Mouse (Mus musculus) hindbrain, embryonic 16.5 days (tissue): ENCODE results near the gene Kcnj1. TPM values are rescaled to one million over a fixed set of nuclear protein-coding genes. Genes with fewer than 3 reads are reported as not detected.

Experiments used
- ATAC-seq: fragments of 200-750 bp; cut with Nextera tagmentation; 2 replicates; pipeline ENCODE4 v1.8.0; 2017; ENCODE audit warnings: moderate TSS enrichment, moderate library complexity
- H3K27ac ChIP-seq: fragments of 300-500 bp; sonication (generic); 2 replicates; pipeline ENCODE4 v1.5.1; 2014; ENCODE audit warnings: low read depth, mild to moderate bottlenecking, control low read depth, low read length, moderate library complexity
- H3K27me3 ChIP-seq: fragments of 300-500 bp; sonication (generic); replicated peaks from 2 replicates; pipeline ENCODE4 v1.6.1; 2014; ENCODE audit warnings: low read length; ENCODE audit not compliant: control insufficient read depth, insufficient read depth
- H3K36me3 ChIP-seq: fragments of 300-500 bp; sonication (generic); 2 replicates; pipeline ENCODE4 v1.6.1; 2014; ENCODE audit warnings: mild to moderate bottlenecking, low read length, moderate library complexity, mixed read lengths; ENCODE audit not compliant: control insufficient read depth, insufficient read depth
- H3K4me1 ChIP-seq: fragments of 300-500 bp; sonication (generic); 2 replicates; pipeline ENCODE4 v1.6.1; 2014; ENCODE audit warnings: low read depth, low read length; ENCODE audit not compliant: control insufficient read depth, insufficient read depth
- H3K4me2 ChIP-seq: fragments of 300-500 bp; sonication (generic); 2 replicates; pipeline ENCODE4 v1.6.1; 2014; ENCODE audit warnings: mild to moderate bottlenecking, low read length, control low read depth, moderate library complexity
- H3K4me3 ChIP-seq: fragments of 300-500 bp; sonication (generic); 2 replicates; pipeline ENCODE4 v1.5.1; 2014; ENCODE audit warnings: mild to moderate bottlenecking, low read length, control low read depth, moderate library complexity
- H3K9ac ChIP-seq: fragments of 300-500 bp; sonication (generic); 2 replicates; pipeline ENCODE4 v1.6.1; 2014; ENCODE audit warnings: low read depth, mild to moderate bottlenecking, control low read depth, low read length, moderate library complexity
- H3K9me3 ChIP-seq: fragments of 300-500 bp; sonication (generic); 2 replicates; pipeline ENCODE4 v1.6.1; 2014; ENCODE audit warnings: mild to moderate bottlenecking, low read length, moderate library complexity; ENCODE audit not compliant: control insufficient read depth
- WGBS: fragments of 180-500 bp; shearing (Covaris S2); extraction: QIAGEN DNeasy Blood & Tissue Kit; methylation state at CpG from one replicate; pipeline ENCODE4 v1.1.7; 2014; 5-methylcytosine and 5-hydroxymethylcytosine counted together
- polyA plus RNA-seq: library from polyadenylated mRNA; unstranded; fragments of >200 nt; fragmentation: Nextera tagmentation; extraction: Ambion mirVana; gene quantifications from 2 replicates; pipeline ENCODE4 v1.2.1, GENCODE M21; 2015

Kcnj1 gene
- polyA plus RNA-seq, 1 experiment from 2014 or later, result not detected

- no peak for ATAC-seq
- H3K4me1 ChIP-seq, result peaks cover 16% of the 10 kb centered on the region
These were observed 24.2 kb upstream of the Kcnj1 start for GRCm38 (mm10) chr9:32348096-32348495.

DNA sequence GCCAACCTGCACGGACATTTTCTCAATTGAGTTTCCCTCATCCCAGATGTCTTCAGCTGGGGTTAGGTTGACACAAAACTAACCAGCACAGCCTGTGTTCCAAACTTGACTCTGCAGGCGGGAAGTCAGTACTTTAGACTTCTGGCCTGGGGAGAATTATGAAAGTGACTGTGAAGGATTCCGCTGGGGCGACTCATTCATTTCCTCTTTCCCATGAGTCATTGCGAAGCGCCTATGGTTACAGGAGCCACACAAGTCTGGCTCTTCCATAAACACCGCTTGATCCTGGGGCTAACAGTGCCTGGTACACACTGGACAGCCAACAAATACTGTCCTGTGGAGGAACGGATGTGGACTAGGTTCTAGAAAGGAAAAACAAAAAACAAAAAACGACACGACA, 22.9 kb upstream of the Kcnj1 start:
- 92% methylated on average over 10 of the region's 10 CpGs for WGBS
- H3K36me3 ChIP-seq, result no peaks in the 10 kb centered on the region
- no peak for ATAC-seq

More at GRCm38 (mm10) chr9:32348096-32348495, 24.2 kb upstream of the Kcnj1 start:
- Histone ChIP-seq H3K27me3 (peaks cover 17% of the 10 kb centered on the region), H3K27ac (no peak overlapping the region), H3K4me3 (no peak overlapping the region), H3K4me2 (no peak overlapping the region), H3K9me3 (no peaks in the 10 kb centered on the region), H3K36me3 (no peaks in the 10 kb centered on the region), H3K9ac (no peak overlapping the region)
- 70% methylated on average over 8 of the region's 8 CpGs for WGBS

GRCm38 (mm10) chr9:32350332-32350731, 22.0 kb upstream of the Kcnj1 start:
- Histone ChIP-seq H3K27ac (no peak overlapping the region), H3K36me3 (no peaks in the 10 kb centered on the region), H3K4me2 (no peak overlapping the region), H3K27me3 (peaks cover 12% of the 10 kb centered on the region), H3K9me3 (no peaks in the 10 kb centered on the region), H3K9ac (no peak overlapping the region), H3K4me3 (no peak overlapping the region), H3K4me1 (peaks cover 4% of the 10 kb centered on the region; the same call in 1 of the 2 replicates)
- WGBS, result 5% methylated on average over 6 of the region's 6 CpGs
- ATAC-seq, result no peak

More for the DNA sequence above, 22.9 kb upstream of the Kcnj1 start:
- Histone ChIP-seq H3K9ac (no peak overlapping the region), H3K27me3 (peaks cover 12% of the 10 kb centered on the region), H3K4me2 (no peak overlapping the region), H3K27ac (no peak overlapping the region), H3K9me3 (no peaks in the 10 kb centered on the region), H3K4me1 (peaks cover 5% of the 10 kb centered on the region; the same call in 1 of the 2 replicates), H3K4me3 (no peak overlapping the region)

DNA sequence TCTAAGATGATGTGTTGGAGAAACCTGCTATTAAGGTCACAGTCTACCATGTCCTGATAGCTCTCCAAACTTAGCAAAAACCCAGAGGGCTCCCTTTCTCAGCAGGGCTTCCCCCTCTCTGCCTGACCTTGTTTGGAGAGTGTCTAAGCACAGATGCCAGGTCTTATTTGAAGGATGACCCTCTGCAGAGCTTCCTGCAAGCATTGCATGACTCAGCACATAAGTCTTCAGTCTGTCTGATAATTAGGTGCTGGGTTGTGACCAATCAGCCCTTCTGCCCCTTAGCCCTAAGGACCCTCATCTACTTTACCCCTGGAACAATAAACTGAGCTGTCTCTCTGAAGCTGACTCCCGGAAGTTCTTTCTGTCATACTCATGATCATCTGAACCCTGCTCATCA, 11.5 kb upstream of the Kcnj1 start:
- Histone ChIP-seq H3K9ac (no peak overlapping the region), H3K27ac (no peak overlapping the region), H3K9me3 (no peaks in the 10 kb centered on the region), H3K36me3 (no peaks in the 10 kb centered on the region), H3K4me2 (no peak overlapping the region), H3K4me1 (no peaks in the 10 kb centered on the region), H3K27me3 (no peaks in the 10 kb centered on the region), H3K4me3 (no peak overlapping the region)
- no peak for ATAC-seq
- 88% methylated on average over 1 of the region's 1 CpGs for WGBS

DNA sequence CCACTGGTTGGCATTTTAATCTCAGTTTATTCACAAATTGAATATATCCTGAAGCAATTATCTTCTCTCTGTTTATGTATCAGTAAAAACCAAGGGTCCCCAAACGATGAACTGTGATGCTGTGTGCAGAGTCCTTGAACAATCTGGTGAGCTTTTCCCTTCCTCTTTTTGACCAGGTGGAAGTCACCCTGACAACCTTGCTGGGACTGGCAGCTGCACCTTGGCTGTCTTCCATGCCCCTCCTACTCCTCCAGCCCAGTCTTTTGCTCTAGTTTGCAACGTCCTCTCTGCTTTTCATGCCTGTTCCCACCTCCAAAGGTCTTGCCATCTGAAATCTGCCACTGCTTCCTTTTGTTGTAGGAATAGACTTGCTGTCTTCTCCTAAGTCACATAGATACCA, 3.5 kb upstream of the Kcnj1 start:
- no peak for ATAC-seq
- Histone ChIP-seq H3K4me1 (no peaks in the 10 kb centered on the region; the same call in 1 of the 2 replicates), H3K36me3 (no peaks in the 10 kb centered on the region), H3K27ac (no peak overlapping the region), H3K9me3 (no peaks in the 10 kb centered on the region), H3K27me3 (no peaks in the 10 kb centered on the region), H3K4me3 (no peak overlapping the region), H3K4me2 (no peak overlapping the region), H3K9ac (no peak overlapping the region)
- WGBS, result 22% methylated on average over 2 of the region's 2 CpGs

DNA sequence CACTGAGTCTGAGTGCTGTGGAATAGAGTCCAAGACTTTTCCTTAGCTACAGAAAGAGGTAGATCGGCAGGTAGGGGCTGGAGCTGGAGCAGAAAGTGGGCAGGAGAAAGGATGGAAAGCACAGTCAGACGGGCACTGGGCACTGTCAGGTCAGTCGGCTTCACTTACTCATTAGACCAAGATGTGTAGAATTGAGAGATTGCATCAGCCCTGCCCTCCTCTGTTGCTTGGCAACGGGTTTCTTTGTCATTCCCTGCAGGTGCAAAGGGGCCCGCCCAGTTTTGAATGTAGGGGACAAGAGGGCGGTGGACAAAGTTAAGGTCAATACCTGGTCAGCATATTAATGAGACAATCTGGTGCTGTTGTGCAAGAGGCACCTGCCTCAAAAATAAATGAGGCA, 2.9 kb upstream of the Kcnj1 start:
- H3K4me2 ChIP-seq, result no peak overlapping the region

DNA sequence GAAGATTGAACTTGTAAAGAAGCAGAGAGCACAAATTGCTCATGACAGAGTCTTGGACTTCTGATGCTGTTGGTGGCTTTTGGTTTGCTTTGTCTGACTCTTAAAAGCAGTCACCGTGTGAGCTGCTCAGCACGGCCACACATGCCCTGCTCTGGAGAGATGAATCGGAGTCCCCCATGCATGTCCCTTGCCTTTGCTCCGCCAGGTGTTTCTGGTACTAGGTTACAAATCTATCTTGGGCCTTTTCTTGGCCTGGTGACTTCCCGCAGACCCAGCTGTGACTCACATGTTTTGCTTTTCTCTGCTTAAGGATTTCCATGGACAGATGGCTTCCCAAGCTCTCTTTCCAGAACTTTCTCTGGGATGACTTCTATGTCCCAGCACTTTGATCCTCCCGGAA, 1.4 kb downstream of the Kcnj1 start:
- no peaks in the 10 kb centered on the region; the same call in 1 of the 2 replicates for H3K4me1 ChIP-seq
- no peak overlapping the region for H3K4me3 ChIP-seq
- no peak for ATAC-seq
- 96% methylated on average over 6 of the region's 6 CpGs for WGBS
- no peaks in the 10 kb centered on the region for H3K9me3 ChIP-seq
- H3K36me3 ChIP-seq, result no peaks in the 10 kb centered on the region
- no peak overlapping the region for H3K27ac ChIP-seq
- H3K4me2 ChIP-seq, result no peak overlapping the region
- no peak overlapping the region for H3K9ac ChIP-seq
- H3K27me3 ChIP-seq, result no peaks in the 10 kb centered on the region

More for the DNA sequence above, 2.9 kb upstream of the Kcnj1 start:
- no peak overlapping the region for H3K9ac ChIP-seq
- 24% methylated on average over 6 of the region's 6 CpGs for WGBS
- no peaks in the 10 kb centered on the region for H3K27me3 ChIP-seq
- no peak for ATAC-seq
- no peaks in the 10 kb centered on the region; the same call in 1 of the 2 replicates for H3K4me1 ChIP-seq
- no peak overlapping the region for H3K27ac ChIP-seq
- H3K9me3 ChIP-seq, result no peaks in the 10 kb centered on the region
- no peaks in the 10 kb centered on the region for H3K36me3 ChIP-seq
- H3K4me3 ChIP-seq, result no peak overlapping the region

DNA sequence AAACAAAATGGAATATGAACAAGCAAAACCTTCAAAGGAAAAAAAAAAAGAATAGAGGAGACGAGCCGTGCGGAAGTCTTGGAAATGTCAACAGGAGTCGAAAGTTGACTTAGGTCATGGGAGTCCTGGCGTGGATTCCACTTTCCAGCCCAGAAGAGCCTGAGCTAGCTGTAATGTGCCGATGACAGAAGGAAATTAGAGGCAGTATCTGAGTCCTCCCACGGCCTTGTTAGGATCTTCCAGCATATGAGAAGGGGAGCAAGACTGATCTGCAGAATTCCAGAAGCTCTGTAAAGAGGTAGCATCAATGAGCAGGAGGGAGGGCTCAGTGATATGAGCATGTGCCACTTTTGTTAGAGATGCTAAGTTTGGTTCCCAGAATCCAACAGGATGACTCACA, 3.7 kb downstream of the Kcnj1 start:
- H3K9me3 ChIP-seq, result no peaks in the 10 kb centered on the region
- no peak overlapping the region for H3K4me3 ChIP-seq
- no peak overlapping the region for H3K27ac ChIP-seq
- H3K4me1 ChIP-seq, result no peaks in the 10 kb centered on the region
- no peak for ATAC-seq
- H3K9ac ChIP-seq, result no peak overlapping the region
- no peaks in the 10 kb centered on the region for H3K27me3 ChIP-seq
- no peaks in the 10 kb centered on the region for H3K36me3 ChIP-seq
- H3K4me2 ChIP-seq, result no peak overlapping the region
- WGBS, result 84% methylated on average over 7 of the region's 7 CpGs

DNA sequence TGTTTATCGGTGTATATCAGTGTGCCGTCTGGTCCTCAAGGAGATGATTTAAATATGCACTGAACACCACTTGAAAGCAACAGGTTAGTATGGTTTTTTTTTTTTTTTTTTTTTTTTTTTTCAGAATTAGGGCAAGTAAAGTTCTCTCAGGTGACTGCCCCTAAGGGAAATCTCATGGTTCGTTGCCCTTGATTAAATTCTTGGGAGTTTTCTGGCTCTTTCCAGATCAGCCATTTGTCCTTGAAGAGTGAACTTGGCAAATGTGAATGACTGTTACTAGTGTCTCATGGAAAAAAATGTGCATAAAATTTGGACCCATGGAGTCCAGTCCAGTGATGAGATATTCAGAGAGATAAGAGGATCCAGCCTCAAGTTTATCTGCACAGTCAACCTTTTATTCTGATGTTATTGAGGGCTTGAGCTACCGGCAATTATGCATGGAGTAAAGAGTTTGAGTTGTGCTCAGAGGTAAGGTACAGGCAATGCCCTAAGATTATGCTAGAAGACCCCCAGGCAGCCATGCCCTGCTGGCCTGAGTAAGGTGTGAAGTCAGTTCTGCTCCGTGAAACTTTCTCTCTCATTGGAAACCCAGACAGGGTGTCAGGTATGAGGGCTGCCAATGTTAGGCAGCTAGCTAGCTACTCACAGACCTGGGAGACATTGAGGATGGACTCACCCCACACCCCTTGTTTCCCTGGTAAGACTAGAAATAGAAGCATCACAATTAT, 4.7 kb downstream of the Kcnj1 start:
- Histone ChIP-seq H3K4me3 (no peak overlapping the region), H3K9ac (no peak overlapping the region), H3K27ac (no peak overlapping the region), H3K27me3 (no peaks in the 10 kb centered on the region), H3K4me2 (no peak overlapping the region), H3K9me3 (no peaks in the 10 kb centered on the region), H3K36me3 (no peaks in the 10 kb centered on the region), H3K4me1 (no peaks in the 10 kb centered on the region)
- ATAC-seq, result no peak
- WGBS, result 82% methylated on average over 5 of the region's 5 CpGs
